Mouse (Mus musculus): ENCODE measurements around the gene 1700021F05Rik.

1700021F05Rik gene

DNA sequence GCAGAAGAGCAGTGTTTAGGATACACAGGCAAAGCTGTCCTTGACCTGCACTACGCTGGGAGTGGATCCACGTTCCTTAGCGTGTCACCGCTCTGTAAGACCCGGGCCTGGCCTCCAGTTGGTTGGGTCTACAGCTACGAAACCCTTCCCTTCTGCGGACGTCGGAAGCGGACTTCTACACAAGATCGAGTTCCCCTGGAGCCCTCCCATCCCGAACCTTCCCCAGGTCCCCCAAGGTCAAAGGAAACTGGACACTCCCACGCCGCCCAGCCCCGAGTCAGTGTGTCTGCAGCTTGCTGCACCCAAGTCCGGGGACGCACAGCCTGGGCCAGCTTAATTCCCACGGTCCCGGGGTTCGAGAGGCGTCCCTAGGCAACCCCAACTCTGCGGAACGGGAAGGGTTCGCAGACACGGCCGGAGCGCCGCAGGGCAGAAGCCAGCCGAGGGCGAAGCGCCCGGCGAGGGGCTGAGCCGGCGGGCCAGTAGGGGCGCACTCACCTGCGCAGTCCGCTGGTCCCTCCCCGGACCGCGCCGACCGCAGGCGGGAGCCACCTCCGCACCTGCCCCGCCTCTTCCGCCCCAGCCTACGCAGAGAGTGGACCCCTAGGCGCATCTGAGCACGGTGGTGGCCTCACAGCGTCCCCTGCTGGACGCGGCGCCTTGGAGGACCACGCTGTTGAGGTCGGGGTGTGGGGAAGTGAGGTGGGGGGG, at the start of gene 1700021F05Rik:
Gene 1700021F05Rik (minus strand): TSS at position 553 of the 711 bp plus-strand sequence.
- peak; percentile 92 for DNase-seq (ENCODE audit: low read depth, low spot score)

DNA sequence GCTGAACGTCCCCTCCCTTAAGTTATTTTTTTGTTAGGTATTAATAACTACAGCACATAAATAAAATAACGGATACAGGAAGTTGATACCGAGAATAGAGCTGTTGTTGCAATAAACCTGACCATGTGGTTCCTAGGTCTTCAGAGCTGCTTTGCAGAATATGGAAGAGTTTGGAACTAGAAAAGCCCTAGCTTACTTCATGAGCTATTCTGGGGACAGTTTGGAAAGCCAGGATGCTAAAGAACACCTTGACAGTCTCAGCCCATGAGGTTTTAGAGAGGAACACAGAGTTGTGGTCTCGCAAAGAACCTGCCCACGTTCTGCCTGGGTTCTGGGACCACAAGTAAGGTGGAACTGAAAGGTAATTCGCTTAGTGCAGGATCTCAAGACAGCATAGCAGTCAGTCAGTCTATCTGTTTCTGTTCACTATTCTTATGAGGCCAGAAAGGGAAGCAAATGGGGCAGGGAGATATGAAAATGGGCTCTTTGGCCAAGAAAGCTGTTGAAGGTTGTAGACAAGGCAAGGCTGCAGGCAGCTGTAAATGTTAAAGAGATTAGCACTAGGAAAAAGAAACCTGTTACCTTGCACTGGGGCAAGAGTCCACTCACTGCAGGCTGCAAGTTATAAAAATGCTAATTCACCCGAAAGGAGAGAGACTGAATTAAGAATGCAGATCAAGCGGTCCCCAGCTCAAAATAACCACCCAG, 47.8 kb upstream of the 1700021F05Rik start:
- no peak for DNase-seq (ENCODE audit: low read depth, low spot score)

DNA sequence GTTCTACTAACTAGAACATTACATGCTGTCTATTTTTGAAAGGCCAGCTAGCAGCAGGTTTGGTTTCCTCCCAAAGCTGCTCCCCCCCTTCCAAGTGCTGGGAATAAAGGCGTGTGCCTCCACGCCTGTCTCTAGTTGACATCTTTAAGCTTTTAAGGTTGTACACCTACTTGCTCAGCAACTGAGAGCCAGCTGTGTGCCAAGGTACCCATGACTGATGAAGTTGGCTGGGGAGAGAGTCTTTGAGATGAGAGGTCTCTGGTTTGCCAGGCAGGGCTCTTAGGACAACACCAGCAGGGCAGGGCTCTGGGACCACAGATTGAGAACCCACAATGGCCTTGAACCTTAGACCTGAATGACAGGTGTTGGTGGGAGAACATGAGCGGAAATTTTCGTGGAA, 43.7 kb upstream of the 1700021F05Rik start:
- DNase-seq (ENCODE audit: low read depth, low spot score), result no peak

DNA sequence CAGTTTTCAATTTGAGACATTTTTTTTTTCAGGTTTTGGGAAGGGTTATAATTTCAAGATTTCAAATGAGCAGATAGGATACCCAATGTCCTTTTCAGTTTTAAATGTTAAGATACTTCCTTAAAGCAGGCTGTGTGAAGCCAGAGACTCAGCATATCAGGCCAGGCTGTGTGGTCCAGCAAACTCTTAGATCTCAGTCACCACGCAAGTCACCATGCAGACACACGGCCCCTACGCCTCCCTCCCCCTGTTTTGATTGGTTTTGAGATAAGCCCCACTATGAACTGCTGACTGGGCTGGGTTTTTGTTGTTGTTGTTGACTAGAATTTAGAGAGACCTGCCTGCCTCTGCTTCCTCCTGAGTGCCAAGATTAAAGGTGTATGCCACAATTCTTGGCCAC, 40.5 kb upstream of the 1700021F05Rik start:
- DNase-seq (ENCODE audit: low read depth, low spot score), result no peak

DNA sequence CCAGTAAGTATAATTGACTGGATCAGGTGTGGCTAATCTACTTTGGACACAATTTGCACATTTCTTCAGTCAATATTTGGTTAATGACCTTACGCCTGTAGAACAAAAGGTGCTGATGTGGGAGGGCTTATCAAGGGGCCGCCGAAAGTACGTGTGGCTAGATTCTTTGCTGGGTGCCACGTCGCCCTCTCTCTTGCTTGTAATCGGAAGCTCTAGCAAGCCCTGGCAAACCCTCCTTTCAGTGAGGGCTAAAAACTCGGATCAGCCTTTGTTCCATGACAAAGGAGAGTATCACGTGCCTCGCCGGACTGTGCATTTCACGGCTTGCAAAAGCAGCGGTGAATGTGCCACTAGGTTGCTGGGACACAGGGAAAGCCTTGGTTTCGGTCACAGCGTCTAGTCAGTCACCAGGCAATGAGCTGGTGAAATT, 39.9 kb upstream of the 1700021F05Rik start:
- DNase-seq (ENCODE audit: low read depth, low spot score), result peak; percentile 74

DNA sequence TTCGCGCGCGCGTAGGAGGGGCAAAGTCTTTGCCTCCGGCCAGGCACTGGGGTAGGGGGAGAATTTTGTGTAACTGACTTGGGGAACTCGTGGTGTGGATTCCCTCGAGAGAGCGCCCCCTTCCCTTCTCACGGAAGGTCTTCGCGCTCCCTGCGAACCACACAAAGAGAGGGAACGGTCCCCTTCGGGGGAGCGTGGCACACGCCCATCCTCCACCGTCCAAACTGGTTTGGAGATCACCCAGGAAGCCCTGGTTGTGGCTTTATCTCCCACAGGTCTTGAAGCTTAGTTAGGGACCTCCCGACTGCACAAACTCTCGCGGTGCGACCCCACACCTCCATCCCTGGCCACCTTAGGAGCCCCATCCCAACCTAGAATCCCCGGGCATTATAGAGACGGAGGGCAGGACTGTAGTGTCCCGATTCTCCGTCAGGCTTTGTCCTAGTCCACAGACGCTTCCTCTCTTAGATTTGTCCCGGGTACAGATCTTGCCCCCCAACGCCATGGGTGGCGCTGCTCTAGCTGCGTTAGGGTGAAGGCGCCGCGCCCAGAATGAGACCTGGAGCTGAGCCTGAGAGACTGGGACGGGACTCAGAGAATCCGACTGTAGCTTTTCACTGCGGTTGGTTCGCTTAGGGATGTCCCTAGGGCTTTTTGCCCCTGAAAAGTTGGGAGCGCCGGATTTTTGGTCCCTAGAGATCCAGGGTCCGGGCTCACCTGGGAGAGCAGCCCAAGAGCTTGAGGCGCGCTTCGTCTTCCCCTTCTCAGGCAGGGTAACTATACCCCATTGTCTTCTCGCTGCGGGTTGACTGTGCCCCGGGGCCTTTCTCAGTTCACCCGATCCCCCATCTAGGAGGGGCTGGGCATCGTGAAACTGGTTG, 38.8 kb upstream of the 1700021F05Rik start:
- peak; percentile 59 for DNase-seq (ENCODE audit: low read depth, low spot score)

DNA sequence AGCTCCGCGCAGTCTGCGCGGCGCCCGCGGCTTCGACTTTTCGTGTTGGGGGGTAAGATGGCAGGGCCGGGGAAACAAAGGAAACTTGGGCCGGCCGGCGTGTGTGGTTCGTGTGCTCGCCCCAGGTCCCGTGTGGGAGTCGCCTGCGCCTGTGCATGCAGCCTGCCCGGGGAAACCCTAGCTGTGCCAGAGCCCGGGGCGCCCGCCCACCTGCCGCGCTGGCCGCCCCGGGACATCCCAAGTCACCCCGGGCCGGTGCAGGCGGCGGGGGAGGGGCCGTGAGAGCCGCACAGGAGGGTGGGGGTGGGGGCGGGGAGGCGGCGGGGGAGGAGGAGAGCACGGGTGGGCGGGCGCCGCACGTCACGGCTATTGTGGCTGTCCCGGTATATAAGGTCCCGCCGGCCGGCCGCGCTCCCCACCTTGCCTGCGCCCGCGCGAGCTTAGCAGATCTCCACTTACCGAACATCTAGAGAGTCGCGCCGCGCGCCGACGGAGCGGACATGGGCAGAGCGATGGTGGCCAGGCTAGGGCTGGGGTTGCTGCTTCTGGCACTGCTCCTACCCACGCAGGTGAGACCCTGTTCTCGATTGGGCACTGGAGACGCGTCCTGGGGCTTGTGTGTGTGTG, 38.1 kb upstream of the 1700021F05Rik start:
- peak; percentile 82 for DNase-seq (ENCODE audit: low read depth, low spot score)

DNA sequence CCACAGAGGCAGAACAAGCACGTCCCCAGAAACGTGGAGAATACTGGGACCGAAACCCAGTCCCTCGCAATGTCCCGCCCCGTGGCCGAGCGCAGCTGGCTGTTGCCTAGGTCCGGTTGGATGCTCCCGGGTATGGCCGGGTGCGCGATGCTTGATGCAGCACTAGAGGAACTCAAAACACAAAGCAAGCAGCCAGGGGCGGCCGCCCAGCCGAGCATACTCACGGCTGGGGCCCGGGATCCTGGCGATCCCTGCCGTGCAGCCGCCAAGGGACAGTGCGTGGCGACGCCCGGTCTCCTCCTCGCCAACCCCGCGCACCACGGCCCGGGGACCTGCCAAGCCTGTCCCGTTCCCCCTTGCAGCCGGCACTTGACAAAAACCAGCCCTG, 37.6 kb upstream of the 1700021F05Rik start:
- DNase-seq (ENCODE audit: low read depth, low spot score), result peak; percentile 59

DNA sequence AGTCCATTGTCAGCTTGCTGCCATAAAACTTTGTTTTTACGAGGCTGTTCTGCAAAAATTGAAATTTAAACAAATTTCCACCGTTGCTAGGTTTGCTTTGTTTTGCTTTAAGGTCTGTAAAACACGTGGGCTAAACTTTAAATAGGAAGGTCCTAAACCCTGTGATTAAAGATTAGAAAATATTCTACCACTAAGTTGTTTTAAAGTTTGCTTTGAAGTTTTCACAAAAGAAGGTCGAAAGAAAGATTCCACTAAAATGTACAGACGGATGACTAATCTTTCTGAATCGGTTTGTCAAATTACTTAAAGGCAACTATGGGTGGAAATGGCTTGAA, 37.2 kb upstream of the 1700021F05Rik start, which contains the start of gene Cd24a:
Gene Cd24a (plus strand): TSS at position 288 of the 335 bp plus-strand sequence.
- DNase-seq (ENCODE audit: low read depth, low spot score), result no peak

DNA sequence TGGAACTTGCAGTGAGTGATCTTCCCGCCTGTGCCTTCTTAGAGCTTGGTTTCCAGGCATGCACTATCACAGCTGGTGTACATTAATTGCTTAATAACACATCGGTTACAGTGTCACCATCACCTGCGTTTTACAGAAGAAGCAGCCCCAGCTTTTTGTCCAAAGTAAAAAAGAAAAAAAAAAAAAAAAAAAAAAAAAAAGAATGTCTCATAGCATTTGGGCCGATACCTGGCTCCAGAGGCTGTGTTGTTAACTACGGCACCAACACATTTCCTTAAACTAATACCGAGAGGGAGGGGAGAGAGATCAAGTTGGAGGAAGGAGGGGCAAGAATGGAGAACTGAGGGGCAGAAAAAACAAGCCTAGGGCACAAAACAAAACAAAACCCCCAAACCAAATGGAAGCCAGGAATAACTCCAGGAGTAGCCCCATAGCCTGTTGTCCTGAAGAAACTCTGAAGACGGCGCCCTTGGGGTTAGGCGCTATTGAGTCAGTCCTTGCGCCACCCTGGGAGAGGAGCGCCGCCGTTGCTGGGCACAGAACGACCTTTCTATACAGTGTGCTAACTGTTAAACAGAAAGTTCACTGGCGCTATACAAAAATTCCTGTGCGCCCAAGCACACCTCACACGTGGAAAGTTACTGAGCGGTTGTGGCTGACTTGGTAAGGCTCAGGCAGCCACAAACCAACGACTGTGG, 36.7 kb upstream of the 1700021F05Rik start:
- DNase-seq (ENCODE audit: low read depth, low spot score), result no peak

DNA sequence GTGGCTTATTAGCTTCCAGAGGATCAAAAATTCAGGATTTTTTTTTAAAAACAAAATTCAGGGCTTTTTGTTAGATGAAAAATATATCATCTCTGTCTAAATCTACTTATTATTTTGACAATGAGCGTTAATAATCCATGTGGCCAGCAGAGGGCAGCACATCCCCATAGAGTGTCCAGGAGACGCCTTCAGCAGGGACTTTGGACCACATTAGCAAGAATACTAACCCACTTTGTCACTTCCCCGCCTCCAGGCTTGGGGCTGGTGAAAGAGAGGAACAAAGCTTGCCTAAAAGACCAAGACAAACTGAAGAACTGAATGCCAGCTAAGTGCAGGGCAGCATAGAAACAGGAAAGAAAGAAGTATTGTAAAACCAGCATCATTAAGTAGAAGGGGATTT, 34.2 kb upstream of the 1700021F05Rik start:
- DNase-seq (ENCODE audit: low read depth, low spot score), result peak; percentile 71

DNA sequence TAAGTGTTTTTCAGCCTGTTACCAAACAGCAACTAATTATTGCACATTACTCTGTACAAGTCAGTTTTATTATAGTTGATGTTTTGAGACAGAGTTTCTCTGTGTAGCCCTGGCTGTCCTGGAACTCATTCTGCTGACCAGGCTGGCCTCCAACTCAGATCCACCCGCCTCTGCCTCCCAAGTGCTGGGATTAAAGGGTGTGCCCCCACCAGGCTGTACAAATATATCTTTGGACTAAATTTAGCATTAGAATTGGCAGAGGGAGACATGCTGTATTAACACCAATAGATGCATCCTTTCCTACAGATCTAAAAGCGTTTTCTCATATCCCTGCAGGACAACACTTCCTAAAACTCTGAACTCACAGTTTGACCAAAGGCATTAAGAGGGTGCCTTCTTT, 33.6 kb upstream of the 1700021F05Rik start:
- DNase-seq (ENCODE audit: low read depth, low spot score), result no peak

DNA sequence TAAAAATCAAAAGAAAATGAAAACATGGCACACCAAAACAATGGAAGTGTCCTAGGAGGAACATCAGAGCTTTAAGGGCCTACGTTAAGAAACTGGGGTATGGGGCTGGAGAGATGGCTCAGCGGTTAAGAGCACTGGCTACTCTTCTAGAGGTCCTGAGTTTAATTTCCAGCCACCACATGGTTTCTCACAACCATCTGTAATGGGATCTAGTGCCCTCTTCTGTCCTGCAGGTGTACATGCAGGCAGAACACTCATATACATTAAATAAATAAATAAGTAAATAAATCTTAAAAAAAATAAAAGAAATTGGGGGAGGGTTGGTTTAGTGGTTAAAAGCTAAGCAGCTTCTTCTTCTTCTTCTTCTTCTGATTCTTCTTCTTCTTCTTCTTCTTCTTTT, 20.5 kb upstream of the 1700021F05Rik start:
- no peak for DNase-seq (ENCODE audit: low read depth, low spot score)

DNA sequence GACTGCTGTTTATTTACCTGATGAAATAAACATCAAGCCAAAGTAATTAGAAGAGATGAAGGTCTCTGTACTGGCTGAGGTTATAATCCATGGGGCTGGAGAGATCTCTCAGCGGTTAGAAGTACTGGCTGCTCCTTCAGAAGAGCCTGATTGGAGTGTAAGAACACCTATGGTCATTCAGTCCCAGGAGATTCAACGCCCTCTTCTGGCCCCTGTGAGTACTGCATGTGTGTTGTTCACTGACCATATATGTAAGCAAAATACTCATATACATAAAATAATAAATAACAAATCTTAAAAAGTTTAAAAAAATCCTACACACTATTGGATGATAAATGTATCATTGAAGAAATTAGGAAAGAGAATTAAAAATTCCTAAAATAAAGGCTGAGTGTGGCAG, 20.0 kb upstream of the 1700021F05Rik start:
- DNase-seq (ENCODE audit: low read depth, low spot score), result no peak

DNA sequence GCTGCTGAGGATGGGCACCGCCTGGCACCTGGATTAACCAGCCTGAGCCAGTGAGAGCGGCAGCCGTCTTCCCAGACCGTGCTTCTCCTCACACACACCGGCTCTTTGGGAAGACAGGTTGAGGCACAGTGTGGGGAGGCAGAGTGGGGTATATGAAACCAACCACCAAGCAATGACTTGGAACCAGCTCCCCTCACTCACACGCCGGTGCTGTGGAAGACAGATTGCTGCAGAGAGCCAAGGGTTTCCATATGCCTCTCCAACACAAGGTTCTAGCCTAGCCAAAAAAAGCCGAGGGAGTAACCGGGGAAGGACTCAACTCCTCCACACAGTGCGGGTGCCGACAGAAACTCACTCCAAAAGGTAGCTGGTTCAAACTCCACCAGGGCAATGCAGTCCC, 18.5 kb upstream of the 1700021F05Rik start:
- DNase-seq (ENCODE audit: low read depth, low spot score), result no peak

DNA sequence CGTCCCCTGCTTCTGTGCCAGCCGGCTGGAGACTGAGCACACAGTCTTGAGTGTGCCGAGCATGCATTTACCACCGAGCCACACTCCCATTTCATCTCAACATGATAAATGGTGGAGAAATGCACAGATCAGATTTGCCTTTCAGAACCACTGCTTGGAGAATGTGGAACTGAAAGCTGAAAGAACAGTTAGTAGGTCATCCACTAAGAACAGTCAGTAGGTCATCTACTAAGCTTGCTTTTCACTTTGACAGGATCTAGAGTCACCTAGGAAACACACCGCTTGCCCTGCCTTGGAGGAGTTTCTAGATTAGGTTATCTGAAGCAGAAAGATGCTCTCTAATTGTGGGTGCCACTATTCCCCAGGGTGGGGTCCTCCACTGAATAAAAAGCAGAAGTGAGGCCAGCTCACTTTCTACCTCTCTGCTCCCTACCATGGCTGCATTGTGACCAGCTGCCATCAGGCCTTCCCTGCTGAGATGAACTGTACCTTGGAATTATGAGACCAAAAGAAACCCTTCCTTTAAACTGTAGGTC, 16.9 kb upstream of the 1700021F05Rik start:
- DNase-seq (ENCODE audit: low read depth, low spot score), result no peak

DNA sequence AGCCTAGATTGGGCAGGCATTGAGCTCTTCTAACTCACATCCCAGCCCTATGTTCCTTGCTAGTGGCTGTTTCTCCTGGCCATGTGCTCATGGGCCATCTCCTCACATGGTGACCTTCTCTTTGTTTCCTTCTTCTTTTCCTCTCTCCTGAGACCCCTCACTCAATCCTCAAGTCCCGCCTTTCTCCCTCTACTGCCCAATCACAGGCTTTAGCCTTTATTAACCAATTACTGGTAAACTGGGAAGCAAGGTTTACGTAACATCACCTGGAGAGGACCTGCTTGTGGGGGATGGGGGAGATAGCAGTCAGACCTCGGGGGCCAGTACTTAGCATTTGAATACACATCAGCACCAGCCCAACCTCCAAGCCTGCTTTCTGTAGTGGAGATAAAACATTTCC, 10.6 kb upstream of the 1700021F05Rik start:
- no peak for DNase-seq (ENCODE audit: low read depth, low spot score)

DNA sequence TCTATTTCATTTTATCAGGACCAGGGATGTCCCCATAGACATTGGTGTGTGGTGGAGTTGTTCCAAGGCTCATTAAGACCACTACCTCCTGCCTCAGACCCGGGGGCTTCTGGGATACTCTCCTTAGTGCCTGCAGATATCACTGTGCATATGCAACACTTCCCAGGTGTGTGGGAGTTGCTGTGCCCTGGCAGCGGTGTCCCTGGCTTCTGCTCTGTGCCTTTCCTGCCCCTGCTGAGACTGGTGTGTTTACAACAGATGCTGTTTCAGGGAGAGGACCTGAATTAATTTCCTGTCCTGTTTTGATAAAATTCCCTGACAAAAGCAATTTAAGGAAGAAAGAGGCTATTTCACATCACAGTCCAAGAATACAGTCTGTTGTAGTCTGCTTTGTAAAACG, 10.1 kb upstream of the 1700021F05Rik start:
- DNase-seq (ENCODE audit: low read depth, low spot score), result no peak

DNA sequence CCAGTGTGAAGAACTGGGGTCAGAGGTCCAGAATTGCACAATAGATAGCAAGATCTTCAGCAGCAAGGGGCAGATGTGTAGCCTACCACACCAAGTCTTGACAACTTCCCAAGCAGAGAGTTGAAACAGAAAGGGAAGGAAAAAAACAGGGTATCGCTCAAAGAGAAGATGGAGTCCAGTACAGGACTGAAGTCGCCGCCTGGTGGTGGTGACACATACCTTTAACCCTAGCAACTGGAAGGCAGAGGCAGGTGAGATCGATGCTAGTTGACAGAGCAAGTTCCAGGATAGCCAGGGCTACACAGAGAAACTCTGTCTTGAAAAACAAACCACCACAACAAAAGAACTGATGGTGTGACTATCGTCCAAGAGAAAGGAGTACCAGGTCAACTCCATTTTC, 8.6 kb upstream of the 1700021F05Rik start:
- DNase-seq (ENCODE audit: low read depth, low spot score), result no peak

DNA sequence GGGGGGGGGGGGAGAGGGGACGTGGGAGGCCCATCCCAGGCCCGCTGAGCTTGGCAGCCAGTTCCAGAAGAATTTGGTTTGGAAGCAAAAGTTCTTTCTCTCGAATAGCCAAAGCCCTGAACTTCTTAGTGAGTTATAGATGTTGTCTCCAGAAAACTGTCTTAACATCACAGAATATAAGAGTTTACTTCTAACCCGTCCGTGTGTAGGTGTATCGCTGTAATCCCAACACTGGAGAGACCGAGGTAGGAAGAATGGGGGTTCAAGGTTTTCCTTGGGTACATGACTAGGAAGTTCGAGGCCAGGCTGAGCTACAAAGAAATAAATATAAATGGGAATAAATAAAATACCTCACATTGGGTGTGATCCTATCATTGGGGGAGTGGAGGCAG, 355 bp upstream of the 1700021F05Rik start:
- no peak for DNase-seq (ENCODE audit: low read depth, low spot score)

DNA sequence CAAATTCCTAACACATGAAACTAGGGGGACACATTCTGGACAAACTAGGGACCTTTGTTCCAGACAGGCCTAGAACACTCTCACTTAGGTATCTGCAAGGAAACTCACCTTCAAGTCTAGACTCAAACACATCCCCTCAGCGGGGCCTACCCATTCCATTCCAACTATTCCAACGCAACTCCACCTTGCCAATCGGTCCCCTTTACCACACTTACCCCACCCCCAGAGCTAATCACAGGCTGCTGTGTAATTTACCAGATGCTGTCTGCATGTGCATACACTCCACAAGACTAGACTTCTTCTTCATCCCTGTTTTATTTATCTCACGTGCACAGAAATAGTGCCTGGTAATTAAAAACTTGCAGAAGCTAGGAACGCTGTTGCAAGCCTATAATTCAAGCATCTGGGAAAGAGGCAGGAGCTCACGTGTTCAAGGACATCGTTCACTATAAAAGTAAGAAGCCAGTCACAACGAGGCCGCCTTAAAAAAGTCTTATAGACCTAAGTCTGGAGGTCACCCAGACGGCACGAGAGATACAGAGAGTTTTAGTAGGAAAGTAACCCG, 966 bp downstream of the 1700021F05Rik start:
- DNase-seq (ENCODE audit: low read depth, low spot score), result no peak

Data from embryo, embryonic 11.5 days (tissue).